Mouse (Mus musculus): ENCODE measurements at regions not wholly inside any gene's neighbourhood (a gene's known extent, or its start where the extent isn't known, plus 50 kb on each side); places are given as distances from the start of the nearest gene placed in this dataset.

GRCm38 (mm10) chr1:95719449-95719848, 52.1 kb upstream of the St8sia4 start:
- Histone ChIP-seq H3K36me3 (replicated peaks in 1 of 2; ENCODE audit: control insufficient read depth in 1 of 2, insufficient read depth in 1 of 2, low read length in 1 of 2) (no peaks in the 10 kb centered on the region), H3K27ac (ENCODE audit: insufficient read depth, low read depth) (no peak overlapping the region), H3K4me1 (ENCODE audit: control insufficient read depth in 1 of 2, insufficient read depth in 2 of 2) (no peaks in the 10 kb centered on the region), H3K9ac (ENCODE audit: insufficient read depth, low read depth) (no peak overlapping the region), H3K4me2 (ENCODE audit: insufficient read depth, low read depth, poor library complexity, severe bottlenecking) (no peak overlapping the region), H3K27me3 (replicated peaks) (no peaks in the 10 kb centered on the region), H3K9me3 (replicated peaks; ENCODE audit: low read length) (no peaks in the 10 kb centered on the region), H3K4me3 (replicated peaks in 1 of 3; ENCODE audit: low read depth in 2 of 3, low read length in 2 of 3, poor library complexity in 1 of 3) (no peak overlapping the region), H3K79me2 (replicated peaks; ENCODE audit: control insufficient read depth, extremely low read depth, insufficient read depth, poor library complexity, severe bottlenecking) (no peaks in the 10 kb centered on the region)
- dilution Hi-C loops (cut with MboI; ENCODE audit: extremely low pct_ligation_motif_present, extremely low pct_unique_long_range_greater_than_20kb, low sequenced_read_pairs) (no loop called here), in situ Hi-C loops (cut with MboI; ENCODE audit: low pct_ligation_motif_present, low pct_unique_long_range_greater_than_20kb, low sequenced_read_pairs) (no loop called here)
- no peak for DNase-seq (ENCODE audit: extremely low read depth)
- TF ChIP-seq ELF1 (IDR thresholded peaks at IDR 0.05; ENCODE audit: low read depth, low read length) (no peak), JUND (conservative IDR thresholded peaks at IDR 0.05; ENCODE audit: low read depth, low read length) (no peak)

- TF ChIP-seq BHLHE40 (IDR thresholded peaks at IDR 0.05; ENCODE audit: low read depth, low read length), result no peak
- no peak for TF ChIP-seq PAX5 (IDR thresholded peaks at IDR 0.05; ENCODE audit: low read length)
- no peak for TF ChIP-seq ELF1 (IDR thresholded peaks at IDR 0.05; ENCODE audit: low read depth, low read length)
- TF ChIP-seq USF1 (IDR thresholded peaks at IDR 0.05; ENCODE audit: low read depth, low read length), result no peak
- TF ChIP-seq RCOR1 (conservative IDR thresholded peaks at IDR 0.05; ENCODE audit: low read depth, low read length), result no peak
- no peak for TF ChIP-seq MYC (IDR thresholded peaks at IDR 0.05; ENCODE audit: low read depth, low read length)
- TF ChIP-seq KAT2A (IDR thresholded peaks at IDR 0.05; ENCODE audit: insufficient replicate concordance, low read length), result no peak
- no peak for TF ChIP-seq TBP (conservative IDR thresholded peaks at IDR 0.05; ENCODE audit: low read depth, low read length)
- TF ChIP-seq HCFC1 (IDR thresholded peaks at IDR 0.05; ENCODE audit: low read depth, low read length), result no peak
- Histone ChIP-seq H3K27me3 (replicated peaks) (no peaks in the 10 kb centered on the region), H3K9me3 (replicated peaks; ENCODE audit: low read length) (no peaks in the 10 kb centered on the region), H3K4me3 (replicated peaks in 1 of 3; ENCODE audit: low read depth in 2 of 3, low read length in 2 of 3, poor library complexity in 1 of 3) (no peak overlapping the region), H3K27ac (ENCODE audit: insufficient read depth, low read depth) (no peak overlapping the region), H3K4me1 (ENCODE audit: control insufficient read depth in 1 of 2, insufficient read depth in 2 of 2) (no peaks in the 10 kb centered on the region), H3K36me3 (replicated peaks in 1 of 2; ENCODE audit: control insufficient read depth in 1 of 2, insufficient read depth in 1 of 2, low read length in 1 of 2) (no peaks in the 10 kb centered on the region), H3K4me2 (ENCODE audit: insufficient read depth, low read depth, poor library complexity, severe bottlenecking) (no peak overlapping the region), H3K79me2 (replicated peaks; ENCODE audit: control insufficient read depth, extremely low read depth, insufficient read depth, poor library complexity, severe bottlenecking) (no peaks in the 10 kb centered on the region), H3K9ac (ENCODE audit: insufficient read depth, low read depth) (no peak overlapping the region)
- dilution Hi-C loops (cut with MboI; ENCODE audit: extremely low pct_ligation_motif_present, extremely low pct_unique_long_range_greater_than_20kb, low sequenced_read_pairs) (no loop called here), in situ Hi-C loops (cut with MboI; ENCODE audit: low pct_ligation_motif_present, low pct_unique_long_range_greater_than_20kb, low sequenced_read_pairs) (no loop called here)
- no peak for DNase-seq (ENCODE audit: extremely low read depth)
Observed at GRCm38 (mm10) chr1:95718794-95719193, 51.4 kb upstream of the St8sia4 start.
